In the genomic region with DNA sequence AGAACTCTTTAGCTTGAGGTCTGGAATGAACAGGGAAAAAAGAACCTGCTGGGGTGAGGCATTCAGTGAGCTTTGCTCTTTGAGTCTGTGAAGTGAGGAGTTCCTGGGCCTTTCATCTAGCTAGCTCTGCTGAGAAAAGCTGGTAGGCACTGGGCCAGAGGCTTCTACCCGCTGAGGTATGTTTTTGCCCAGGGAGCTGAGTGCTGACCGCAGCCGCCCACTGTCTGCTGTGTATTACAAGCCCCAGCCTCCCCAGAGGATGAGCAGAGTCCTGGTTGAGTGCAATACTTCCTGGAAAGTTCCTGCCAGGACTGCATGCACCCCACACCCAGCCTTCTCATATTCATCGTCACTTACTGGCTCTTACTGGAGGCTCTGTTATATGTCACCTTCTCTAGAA, we compare ENCODE assay signal across 8 mouse cellular contexts. TPM values are rescaled to one million over a fixed set of nuclear protein-coding genes. Genes with fewer than 3 reads are reported as not detected.
DNase-seq lines count a peak whose midpoint lies in the region; ATAC-seq and TF ChIP-seq lines count a peak whose summit lies in the region.

No protein-coding gene starts in this region.

- peak; percentile 30; the same call in 1 of the 2 replicates for TF ChIP-seq EP300 in CH12.LX (IDR thresholded peaks at IDR 0.05; ENCODE audit: low read length)

- no peak overlapping the region for H3K4me2 ChIP-seq in heart, embryonic 11.5 days
- H3K4me2 ChIP-seq in CH12.LX (ENCODE audit: insufficient read depth, low read depth, poor library complexity, severe bottlenecking): no peak overlapping the region

- dilution Hi-C loops in CH12.LX (cut with MboI; ENCODE audit: extremely low pct_ligation_motif_present, extremely low pct_unique_long_range_greater_than_20kb, low sequenced_read_pairs): no loop called here

- no peak overlapping the region for H3K4me3 ChIP-seq in heart, embryonic 11.5 days (ENCODE audit: low read depth, low read length)
- H3K4me3 ChIP-seq in CH12.LX (replicated peaks in 1 of 3; ENCODE audit: low read depth in 2 of 3, low read length in 2 of 3, poor library complexity in 1 of 3): no peak overlapping the region

- no peak for ATAC-seq in heart, embryonic 11.5 days (replicated peaks; ENCODE audit: insufficient number of reproducible peaks, low FRiP score, low TSS enrichment)

- no peak for TF ChIP-seq RAD21 in CH12.LX (IDR thresholded peaks at IDR 0.05; ENCODE audit: low read depth, low read length)

- H3K79me2 ChIP-seq in CH12.LX (replicated peaks; ENCODE audit: control insufficient read depth, extremely low read depth, insufficient read depth, poor library complexity, severe bottlenecking): no peaks in the 10 kb centered on the region

- TF ChIP-seq CTCF in CH12.LX (conservative IDR thresholded peaks at IDR 0.05 in 1 of 2, IDR thresholded peaks at IDR 0.05 in 1 of 2; ENCODE audit: low read depth in 2 of 2, low read length in 2 of 2): no peak

- no peaks in the 10 kb centered on the region for H3K9me3 ChIP-seq in heart, embryonic 11.5 days (replicated peaks; ENCODE audit: control insufficient read depth, low read length)
- no peaks in the 10 kb centered on the region for H3K9me3 ChIP-seq in CH12.LX (replicated peaks; ENCODE audit: low read length)

- DNase-seq in heart, adult 18-20 months: peak; percentile 37 to 69
- peak; percentile 55 for DNase-seq in CH12.LX (ENCODE audit: extremely low read depth)
- DNase-seq in heart, adult 9 months (ENCODE audit: low spot score in 2 of 2): peak; percentile 29 to 51
- peak; percentile 87 to 92 for DNase-seq in kidney, postnatal 25 days
- no peak for DNase-seq in left cerebral cortex, adult 11 months (ENCODE audit: low spot score)
- DNase-seq in layer of hippocampus, adult 18-20 months (ENCODE audit: low spot score in 2 of 2): no peak
- no peak for DNase-seq in ovary, postnatal 10 days (ENCODE audit: low spot score)

- in situ Hi-C loops in CH12.LX (cut with MboI; ENCODE audit: low pct_ligation_motif_present, low pct_unique_long_range_greater_than_20kb, low sequenced_read_pairs): no loop called here

- no peak overlapping the region for H3K9ac ChIP-seq in heart, embryonic 11.5 days (ENCODE audit: low read depth, low read length)
- H3K9ac ChIP-seq in CH12.LX (ENCODE audit: insufficient read depth, low read depth): no peak overlapping the region

- no peaks in the 10 kb centered on the region for H3K27me3 ChIP-seq in heart, embryonic 11.5 days (ENCODE audit: control insufficient read depth, insufficient read depth, low read length)
- no peaks in the 10 kb centered on the region for H3K27me3 ChIP-seq in CH12.LX (replicated peaks)

- H3K36me3 ChIP-seq in heart, embryonic 11.5 days (ENCODE audit: control insufficient read depth, insufficient read depth, low read length): no peaks in the 10 kb centered on the region
- H3K36me3 ChIP-seq in CH12.LX (replicated peaks in 1 of 2; ENCODE audit: control insufficient read depth in 1 of 2, insufficient read depth in 1 of 2, low read length in 1 of 2): no peaks in the 10 kb centered on the region

- H3K4me1 ChIP-seq in heart, embryonic 11.5 days (ENCODE audit: control insufficient read depth, insufficient read depth, low read length): peaks cover 28% of the 10 kb centered on the region
- H3K4me1 ChIP-seq in CH12.LX (ENCODE audit: control insufficient read depth in 1 of 2, insufficient read depth in 2 of 2): peaks cover 6 to 37% of the 10 kb centered on the region in 2 experiments; a peak in 3 of 4 replicates

- WGBS in heart, embryonic 11.5 days (ENCODE audit: insufficient replicate concordance): 65% methylated on average over 4 of the region's 4 CpGs

- no peak for TF ChIP-seq POLR2A in CH12.LX (IDR thresholded peaks at IDR 0.05; ENCODE audit: low read depth, low read length)

- H3K27ac ChIP-seq in heart, embryonic 11.5 days (ENCODE audit: low read depth, low read length): no peak overlapping the region
- H3K27ac ChIP-seq in CH12.LX (ENCODE audit: insufficient read depth, low read depth): no peak overlapping the region

TF ChIP-seq in CH12.LX, 34 proteins besides CTCF, POLR2A, EP300 and RAD21:
- no peak for TF ChIP-seq ZMIZ1 (IDR thresholded peaks at IDR 0.05; ENCODE audit: low read depth, low read length)
- TF ChIP-seq NELFE (IDR thresholded peaks at IDR 0.05; ENCODE audit: low read depth, low read length): no peak
- no peak for TF ChIP-seq IRF4 (IDR thresholded peaks at IDR 0.05; ENCODE audit: low read depth, low read length)
- no peak for TF ChIP-seq ETS1 (conservative IDR thresholded peaks at IDR 0.05; ENCODE audit: low read depth, low read length)
- no peak for TF ChIP-seq POLR2AphosphoS2 (IDR thresholded peaks at IDR 0.05; ENCODE audit: low read depth, low read length)
- no peak for TF ChIP-seq KAT2A (IDR thresholded peaks at IDR 0.05; ENCODE audit: insufficient replicate concordance, low read length)
- no peak for TF ChIP-seq E2F4 (IDR thresholded peaks at IDR 0.05; ENCODE audit: insufficient replicate concordance, low read depth, low read length)
- no peak for TF ChIP-seq MAX (IDR thresholded peaks at IDR 0.05; ENCODE audit: low read length)
- TF ChIP-seq TBP (conservative IDR thresholded peaks at IDR 0.05; ENCODE audit: low read depth, low read length): no peak
- no peak for TF ChIP-seq MAFK (IDR thresholded peaks at IDR 0.05; ENCODE audit: insufficient replicate concordance, low read length)
- TF ChIP-seq ELF1 (IDR thresholded peaks at IDR 0.05; ENCODE audit: low read depth, low read length): no peak
- TF ChIP-seq MEF2A (IDR thresholded peaks at IDR 0.05; ENCODE audit: borderline replicate concordance, low read depth, low read length): no peak
- no peak for TF ChIP-seq CHD2 (IDR thresholded peaks at IDR 0.05; ENCODE audit: low read length)
- TF ChIP-seq JUND (conservative IDR thresholded peaks at IDR 0.05; ENCODE audit: low read depth, low read length): no peak

RNA-seq across cellular contexts. Expression of a gene that starts 59.8 kb away (rescaled TPM):
- 10 to 100 TPM; 18.7 to 20.6 TPM for total RNA-seq in heart, adult 18-20 months (2021)
- 22.1 and 22.9 TPM in 2 replicates for polyA plus RNA-seq in heart, embryonic 11.5 days (2014; fragmentation: Nextera tagmentation; extraction: Ambion mirVana)
- 2.4 and 4.9 TPM in 2 replicates for total RNA-seq in CH12.LX (2012; rRNA removed)
- total RNA-seq in CH12.LX (2014; rRNA removed): 2.8 and 4.9 TPM in 2 replicates
- polyA plus RNA-seq in CH12.LX (2012; ENCODE audit: insufficient read length, low read depth): 5.4 and 5.5 TPM in 2 replicates
- 10 to 100 TPM; 68.1 to 78.0 TPM for total RNA-seq in layer of hippocampus, adult 18-20 months (2021)

Comparison
In these comparisons a context has a peak if more than half of its experiments do, and no peak if none do; other contexts are left out.
1. DNase-seq: peak in heart, adult 18-20 months (2 of 2), CH12.LX (single experiment), heart, adult 9 months (2 of 2) and kidney, postnatal 25 days (2 of 2); none in left cerebral cortex, adult 11 months (single experiment), layer of hippocampus, adult 18-20 months (0 of 2) and ovary, postnatal 10 days (single experiment).